Mouse (Mus musculus): ENCODE data around the gene Mif4gd. TPM values are rescaled to one million over a fixed set of nuclear protein-coding genes. Genes with fewer than 3 reads are reported as not detected.

The Mif4gd gene
- polyA plus RNA-seq, 1 experiment from 2014 or later, result 15.2 TPM

GRCm38 (mm10) chr11:115584376-115585073, 28.2 kb downstream of the Mif4gd start:
- Histone ChIP-seq H3K9me3 (no peaks in the 10 kb centered on the region), H3K4me3 (replicated peaks) (no peak overlapping the region), H3K27ac (no peak overlapping the region), H3K4me1 (no peaks in the 10 kb centered on the region), H3K27me3 (no peaks in the 10 kb centered on the region), H3K9ac (no peak overlapping the region), H3K36me3 (replicated peaks) (peaks cover 94% of the 10 kb centered on the region), H3K4me2 (no peak overlapping the region)
- ATAC-seq (ENCODE audit: low FRiP score), result no peak
- 89% methylated on average over 10 of the region's 10 CpGs for WGBS

- no peak for ATAC-seq (ENCODE audit: low FRiP score)
- H3K4me2 ChIP-seq, result no peak overlapping the region
- peaks cover 97% of the 10 kb centered on the region for H3K36me3 ChIP-seq (replicated peaks)
- no peaks in the 10 kb centered on the region for H3K9me3 ChIP-seq
- no peak overlapping the region for H3K27ac ChIP-seq
- H3K4me1 ChIP-seq, result no peaks in the 10 kb centered on the region
- no peak overlapping the region for H3K9ac ChIP-seq
- no peaks in the 10 kb centered on the region for H3K27me3 ChIP-seq
- WGBS, result 85% methylated on average over 10 of the region's 10 CpGs
- no peak overlapping the region for H3K4me3 ChIP-seq (replicated peaks)
Observed at GRCm38 (mm10) chr11:115582913-115583606, 29.7 kb downstream of the Mif4gd start.

- Histone ChIP-seq H3K27ac (no peak overlapping the region), H3K4me2 (no peak overlapping the region), H3K9me3 (no peaks in the 10 kb centered on the region), H3K27me3 (no peaks in the 10 kb centered on the region), H3K36me3 (replicated peaks) (peaks cover 75% of the 10 kb centered on the region), H3K4me1 (no peaks in the 10 kb centered on the region), H3K4me3 (replicated peaks) (no peak overlapping the region), H3K9ac (no peak overlapping the region)
- no peak for ATAC-seq (ENCODE audit: low FRiP score)
Observed at GRCm38 (mm10) chr11:115579080-115579479, 33.7 kb downstream of the Mif4gd start.

GRCm38 (mm10) chr11:115564961-115565360, 47.8 kb downstream of the Mif4gd start:
- H3K27ac ChIP-seq, result no peak overlapping the region
- H3K36me3 ChIP-seq (replicated peaks), result peaks cover 43% of the 10 kb centered on the region
- no peak for ATAC-seq (ENCODE audit: low FRiP score)
- H3K27me3 ChIP-seq, result no peaks in the 10 kb centered on the region
- H3K9ac ChIP-seq, result peak overlapping the region; percentile 70
- no peaks in the 10 kb centered on the region for H3K9me3 ChIP-seq
- WGBS, result 20% methylated on average over 7 of the region's 7 CpGs
- peak overlapping the region; percentile 66 for H3K4me2 ChIP-seq
- peaks cover 13% of the 10 kb centered on the region for H3K4me1 ChIP-seq
- H3K4me3 ChIP-seq (replicated peaks), result peak overlapping the region; percentile 79

GRCm38 (mm10) chr11:115564064-115564809, 48.5 kb downstream of the Mif4gd start, which contains the start of gene Nup85:
Nup85 (plus strand) TSS chr11:115564434.
- Histone ChIP-seq H3K9ac (peak within 1 kb of the TSS; percentile 70), H3K4me3 (replicated peaks) (peak within 1 kb of the TSS; percentile 79), H3K9me3 (no peaks in the 10 kb centered on the region), H3K27me3 (no peaks in the 10 kb centered on the region), H3K4me1 (peaks cover 13% of the 10 kb centered on the region), H3K4me2 (peak within 1 kb of the TSS; percentile 66), H3K36me3 (replicated peaks) (peaks cover 36% of the 10 kb centered on the region), H3K27ac (peak within 1 kb of the TSS; percentile 80)
- peak; percentile 94 for ATAC-seq (ENCODE audit: low FRiP score)
- under 1% methylated on average over 42 of the region's 42 CpGs for WGBS

GRCm38 (mm10) chr11:115563406-115563805, 49.4 kb downstream of the Mif4gd start:
- H3K4me1 ChIP-seq, result peaks cover 13% of the 10 kb centered on the region
- peaks cover 27% of the 10 kb centered on the region for H3K36me3 ChIP-seq (replicated peaks)
- H3K9ac ChIP-seq, result peak overlapping the region; percentile 70; the same call in 1 of the 2 replicates
- H3K4me3 ChIP-seq (replicated peaks), result peak overlapping the region; percentile 79
- WGBS, result 47% methylated on average over 4 of the region's 4 CpGs
- no peak overlapping the region for H3K27ac ChIP-seq
- no peaks in the 10 kb centered on the region for H3K27me3 ChIP-seq
- peak overlapping the region; percentile 66 for H3K4me2 ChIP-seq
- peak; percentile 47; the same call in 1 of the 2 replicates for ATAC-seq (ENCODE audit: low FRiP score)
- H3K9me3 ChIP-seq, result no peaks in the 10 kb centered on the region

Other genes with a start within 250 kb of the Mif4gd start
- 33.7 and 36.4 TPM in 2 replicates for gene Hid1, start 245.2 kb downstream of the Mif4gd start, polyA plus RNA-seq (2016; fragmentation: Nextera tagmentation; extraction: Ambion mirVana)
- 28.3 and 29.6 TPM in 2 replicates for gene Cdr2l, start 231.1 kb downstream of the Mif4gd start, polyA plus RNA-seq (2016; fragmentation: Nextera tagmentation; extraction: Ambion mirVana)
- gene Mrpl58, start 209.2 kb downstream of the Mif4gd start, polyA plus RNA-seq (2016; fragmentation: Nextera tagmentation; extraction: Ambion mirVana), result 222 and 232 TPM in 2 replicates
- 843 and 857 TPM in 2 replicates for gene Atp5h, start 193.0 kb downstream of the Mif4gd start, polyA plus RNA-seq (2016; fragmentation: Nextera tagmentation; extraction: Ambion mirVana)
- 23.9 and 29.8 TPM in 2 replicates for gene Kctd2, start 192.8 kb downstream of the Mif4gd start, polyA plus RNA-seq (2016; fragmentation: Nextera tagmentation; extraction: Ambion mirVana)
- gene Trim80, start 172.4 kb downstream of the Mif4gd start, polyA plus RNA-seq (2016; fragmentation: Nextera tagmentation; extraction: Ambion mirVana), result not detected in 2 replicates
- gene Slc16a5, start 150.5 kb downstream of the Mif4gd start, polyA plus RNA-seq (2016; fragmentation: Nextera tagmentation; extraction: Ambion mirVana), result not detected in 2 replicates
- gene Armc7, start 137.3 kb downstream of the Mif4gd start, polyA plus RNA-seq (2016; fragmentation: Nextera tagmentation; extraction: Ambion mirVana), result 10.9 and 11.0 TPM in 2 replicates
- gene Nt5c, start 121.1 kb downstream of the Mif4gd start, polyA plus RNA-seq (2016; fragmentation: Nextera tagmentation; extraction: Ambion mirVana), result 72.0 and 80.3 TPM in 2 replicates
- 1,151 and 1,196 TPM in 2 replicates for gene Jpt1, start 98.6 kb downstream of the Mif4gd start, polyA plus RNA-seq (2016; fragmentation: Nextera tagmentation; extraction: Ambion mirVana)
- gene Sumo2, start 76.7 kb downstream of the Mif4gd start, polyA plus RNA-seq (2016; fragmentation: Nextera tagmentation; extraction: Ambion mirVana), result 1,429 and 1,474 TPM in 2 replicates
- 194 and 199 TPM in 2 replicates for gene Nup85, start 48.5 kb downstream of the Mif4gd start, polyA plus RNA-seq (2016; fragmentation: Nextera tagmentation; extraction: Ambion mirVana)
- gene Mrps7, start 9.0 kb downstream of the Mif4gd start, polyA plus RNA-seq (2016; fragmentation: Nextera tagmentation; extraction: Ambion mirVana), result 87.4 and 89.5 TPM in 2 replicates
- gene Gga3, start 8.9 kb downstream of the Mif4gd start, polyA plus RNA-seq (2016; fragmentation: Nextera tagmentation; extraction: Ambion mirVana), result 32.3 and 35.1 TPM in 2 replicates
- gene Slc25a19, start 15.3 kb upstream of the Mif4gd start, polyA plus RNA-seq (2016; fragmentation: Nextera tagmentation; extraction: Ambion mirVana), result 28.4 and 29.7 TPM in 2 replicates
- 124 and 137 TPM in 2 replicates for gene Grb2, start 95.6 kb upstream of the Mif4gd start, polyA plus RNA-seq (2016; fragmentation: Nextera tagmentation; extraction: Ambion mirVana)
- 39.0 and 45.2 TPM in 2 replicates for gene Tmem94, start 152.5 kb upstream of the Mif4gd start, polyA plus RNA-seq (2016; fragmentation: Nextera tagmentation; extraction: Ambion mirVana)
- gene Caskin2, start 200.7 kb upstream of the Mif4gd start, polyA plus RNA-seq (2016; fragmentation: Nextera tagmentation; extraction: Ambion mirVana), result 15.5 and 19.5 TPM in 2 replicates
- 27.1 and 28.4 TPM in 2 replicates for gene Tsen54, start 201.8 kb upstream of the Mif4gd start, polyA plus RNA-seq (2016; fragmentation: Nextera tagmentation; extraction: Ambion mirVana)
- 2.4 and 2.7 TPM in 2 replicates for gene Llgl2, start 211.1 kb upstream of the Mif4gd start, polyA plus RNA-seq (2016; fragmentation: Nextera tagmentation; extraction: Ambion mirVana)
- gene Myo15b, start 245.4 kb upstream of the Mif4gd start, polyA plus RNA-seq (2016; fragmentation: Nextera tagmentation; extraction: Ambion mirVana), result 0.17 and 0.31 TPM in 2 replicates

Measured in forebrain, embryonic 12.5 days (tissue).